Mouse (Mus musculus): ENCODE data around the gene Hcn3. TPM values are rescaled to one million over a fixed set of nuclear protein-coding genes. Genes with fewer than 3 reads are reported as not detected.

Gene Hcn3
- 1 to 10 TPM in 1 of 2 experiments, under 1 TPM in 1; 0.21 to 1.6 TPM for polyA plus RNA-seq (2017; shearing (Covaris generic))

GRCm38 (mm10) chr3:89159616-89160344 is at the start of gene Hcn3:
Hcn3 (minus strand) TSS chr3:89160196.

GRCm38 (mm10) chr3:89202253-89203141 is 42.5 kb upstream of the Hcn3 start, which contains the start of gene Gba:
Gba (plus strand) TSS chr3:89202928.

GRCm38 (mm10) chr3:89183058-89183958 is 23.3 kb upstream of the Hcn3 start, which contains the start of gene Fam189b:
Fam189b (plus strand) TSS chr3:89183143.

DNA sequence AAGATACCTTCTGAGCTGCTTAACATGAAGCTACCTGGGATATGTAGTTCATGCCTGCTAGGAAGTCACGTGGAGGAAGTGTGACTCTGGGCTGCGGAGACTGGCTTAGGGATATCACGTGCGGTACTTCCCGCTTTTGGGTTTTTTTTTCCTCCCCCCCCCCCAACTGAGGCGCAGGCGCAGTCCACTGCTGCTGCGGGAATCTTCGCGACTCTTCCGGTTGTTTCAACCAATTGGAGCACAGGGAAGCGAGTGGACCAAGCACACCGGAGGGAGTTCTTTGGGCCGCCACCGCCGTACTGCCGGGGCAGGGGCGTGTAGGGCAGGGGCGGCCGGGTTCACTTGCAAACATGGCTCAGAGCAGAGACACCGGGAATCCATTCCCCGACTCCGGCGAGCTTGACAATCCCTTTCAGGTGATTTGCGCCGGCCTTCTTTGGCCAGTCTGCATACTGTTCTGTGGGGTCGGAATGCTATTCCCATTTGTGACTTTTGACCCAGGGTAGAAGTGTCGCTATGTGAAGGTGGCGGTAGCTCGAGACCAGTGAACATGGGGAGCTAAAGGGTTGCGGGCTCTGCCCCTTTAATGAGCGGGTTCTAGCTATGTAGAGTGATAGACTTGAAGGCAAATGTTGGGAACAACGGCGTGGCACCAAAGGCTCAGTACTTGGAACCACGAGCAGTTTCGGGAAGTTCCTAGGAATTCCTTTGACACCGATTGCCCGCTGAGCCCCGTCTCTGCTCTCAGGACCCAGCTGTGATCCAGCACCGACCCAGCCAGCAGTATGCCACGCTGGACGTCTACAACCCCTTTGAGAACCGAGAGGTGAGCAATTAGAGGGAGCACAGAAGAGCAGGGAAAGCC is 17.5 kb upstream of the Hcn3 start, which contains the start of gene Scamp3:
Gene Scamp3 (plus strand): TSS at position 232 of the 865 bp plus-strand sequence.

DNA sequence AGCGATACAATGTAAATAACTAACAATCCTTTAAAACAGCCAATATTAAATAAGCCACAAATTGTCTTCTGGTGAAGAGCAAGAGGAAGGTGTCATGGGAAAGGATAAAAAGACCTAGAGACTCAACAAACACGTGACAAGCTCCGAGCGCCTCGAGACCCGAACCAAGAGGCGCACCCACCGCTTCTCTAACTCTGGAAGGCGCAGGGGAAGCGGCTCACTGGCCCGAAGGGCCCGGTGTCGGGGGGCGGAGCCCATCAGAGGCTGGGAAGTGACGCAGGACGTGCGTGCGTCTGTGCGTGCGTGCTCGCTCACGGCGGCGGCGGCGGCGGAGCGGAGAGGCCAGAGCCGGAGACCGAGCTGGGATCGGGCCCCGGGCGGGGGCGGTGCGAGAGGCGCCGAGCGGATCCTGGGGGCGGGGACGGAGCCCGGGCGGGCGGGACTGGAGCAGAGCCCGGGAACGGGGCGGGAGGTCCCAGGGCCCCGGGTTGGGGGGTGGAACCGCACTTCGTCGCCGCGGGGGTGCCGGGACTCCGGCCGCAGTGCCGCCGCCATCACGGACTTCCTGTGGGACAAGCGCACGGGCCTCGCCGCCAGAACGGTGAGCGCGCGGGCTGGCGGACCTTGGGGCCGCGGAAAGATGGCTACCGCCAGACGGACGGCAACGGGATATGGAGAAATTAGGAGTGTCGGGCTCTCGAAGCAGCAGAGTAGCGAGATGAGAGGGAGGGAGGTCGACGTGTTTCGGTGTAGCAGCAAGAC is 4.7 kb upstream of the Hcn3 start, which contains the start of gene Clk2:
Gene Clk2 (plus strand): TSS at position 290 of the 762 bp plus-strand sequence.

GRCm38 (mm10) chr3:89135958-89136357 is 24.0 kb downstream of the Hcn3 start, which contains the start of gene Pklr:
Pklr (plus strand) TSS chr3:89136142.

DNA sequence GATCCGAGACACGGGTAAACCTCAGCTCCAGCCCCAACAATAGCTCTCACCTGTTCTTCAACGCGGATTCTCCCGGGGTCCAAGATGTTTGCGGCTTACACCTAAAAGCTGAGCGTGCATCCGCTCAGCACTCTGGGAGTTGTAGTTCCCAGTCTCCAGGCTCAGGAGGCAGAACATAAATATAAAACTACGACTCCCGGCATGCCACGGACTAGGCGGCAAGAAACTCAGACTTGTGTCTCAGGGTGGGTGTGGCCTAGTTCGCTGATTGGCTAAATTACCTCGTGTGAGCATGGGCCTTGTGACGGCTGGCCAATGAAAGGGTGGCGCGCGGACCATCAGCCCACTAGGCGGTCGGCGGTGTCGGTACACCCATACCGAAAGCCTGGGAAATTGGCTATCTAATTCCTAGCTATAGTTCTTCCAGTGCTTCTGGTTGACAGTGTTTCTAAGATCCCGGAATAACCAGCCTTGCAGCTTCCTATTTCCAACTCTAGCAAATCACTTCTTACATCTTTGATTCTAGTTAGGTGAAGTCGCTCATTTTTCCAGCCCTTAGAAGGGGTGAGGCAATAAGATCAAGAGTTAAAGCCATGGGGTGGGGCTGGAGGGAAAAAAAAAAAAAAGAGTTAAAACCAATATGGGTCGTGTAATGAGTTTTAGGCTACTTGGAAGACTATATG is 58.0 kb downstream of the Hcn3 start, which contains the start of gene Fdps:
Gene Fdps (minus strand): TSS at position 148 of the 683 bp plus-strand sequence.

GRCm38 (mm10) chr3:89100811-89101210 is 59.2 kb downstream of the Hcn3 start, which contains the start of gene Gm43738:
Gm43738 (minus strand) TSS chr3:89101099.

Other genes with a start within 250 kb of the Hcn3 start
- 10 to 100 TPM; 30.8 to 45.9 TPM for gene Msto1, start 246.2 kb downstream of the Hcn3 start, polyA plus RNA-seq (2017; shearing (Covaris generic))
- gene Ash1l, start 209.6 kb downstream of the Hcn3 start, polyA plus RNA-seq (2017; shearing (Covaris generic)) = 10 to 100 TPM; 25.4 to 26.9 TPM
- 100 to 1,000 TPM; 170 to 191 TPM for gene Dap3, start 209.0 kb downstream of the Hcn3 start, polyA plus RNA-seq (2017; shearing (Covaris generic))
- gene Rusc1, start 66.9 kb downstream of the Hcn3 start, polyA plus RNA-seq (2017; shearing (Covaris generic)) = 10 to 100 TPM; 35.1 to 42.7 TPM
- not detected for gene Gm43738, start 59.1 kb downstream of the Hcn3 start, polyA plus RNA-seq (2017; shearing (Covaris generic))
- 10 to 100 TPM; 61.8 to 62.2 TPM for gene Fdps, start 58.2 kb downstream of the Hcn3 start, polyA plus RNA-seq (2017; shearing (Covaris generic))
- gene Pklr, start 24.1 kb downstream of the Hcn3 start, polyA plus RNA-seq (2017; shearing (Covaris generic)) = not detected
- gene Clk2, start 4.6 kb upstream of the Hcn3 start, polyA plus RNA-seq (2017; shearing (Covaris generic)) = 10 to 100 TPM; 88.4 to 94.5 TPM
- gene Scamp3, start 17.3 kb upstream of the Hcn3 start, polyA plus RNA-seq (2017; shearing (Covaris generic)) = 100 to 1,000 TPM; 255 to 261 TPM
- 100 to 1,000 TPM; 134 to 154 TPM for gene Fam189b, start 22.9 kb upstream of the Hcn3 start, polyA plus RNA-seq (2017; shearing (Covaris generic))
- 100 to 1,000 TPM; 105 to 146 TPM for gene Gba, start 42.7 kb upstream of the Hcn3 start, polyA plus RNA-seq (2017; shearing (Covaris generic))
- gene Thbs3, start 55.0 kb upstream of the Hcn3 start, polyA plus RNA-seq (2017; shearing (Covaris generic)) = 1 to 10 TPM in 1 of 2 experiments, under 1 TPM in 1; 0.90 to 4.0 TPM
- gene Mtx1, start 66.9 kb upstream of the Hcn3 start, polyA plus RNA-seq (2017; shearing (Covaris generic)) = 100 to 1,000 TPM in 1 of 2 experiments, 10 to 100 TPM in 1; 89.5 to 127 TPM
- 1 to 10 TPM; 1.0 to 7.1 TPM for gene Muc1, start 68.9 kb upstream of the Hcn3 start, polyA plus RNA-seq (2017; shearing (Covaris generic))
- 100 to 1,000 TPM; 225 to 294 TPM for gene Krtcap2, start 85.8 kb upstream of the Hcn3 start, polyA plus RNA-seq (2017; shearing (Covaris generic))
- 1 to 10 TPM; 1.6 to 4.9 TPM for gene Trim46, start 86.1 kb upstream of the Hcn3 start, polyA plus RNA-seq (2017; shearing (Covaris generic))
- 100 to 1,000 TPM in 1 of 2 experiments, 10 to 100 TPM in 1; 81.3 to 120 TPM for gene Dpm3, start 99.2 kb upstream of the Hcn3 start, polyA plus RNA-seq (2017; shearing (Covaris generic))
- 100 to 1,000 TPM; 210 to 250 TPM for gene Slc50a1, start 110.4 kb upstream of the Hcn3 start, polyA plus RNA-seq (2017; shearing (Covaris generic))
- gene Efna1, start 120.9 kb upstream of the Hcn3 start, polyA plus RNA-seq (2017; shearing (Covaris generic)) = not detected
- under 1 TPM in 1 of 2 experiments, not detected in 1; 0.15 TPM for gene Efna3, start 162.8 kb upstream of the Hcn3 start, polyA plus RNA-seq (2017; shearing (Covaris generic))
- gene Efna4, start 177.8 kb upstream of the Hcn3 start, polyA plus RNA-seq (2017; shearing (Covaris generic)) = 1 to 10 TPM in 1 of 2 experiments, under 1 TPM in 1; 0.79 to 1.4 TPM
- 10 to 100 TPM; 10.1 to 23.0 TPM for gene Adam15, start 189.8 kb upstream of the Hcn3 start, polyA plus RNA-seq (2017; shearing (Covaris generic))
- under 1 TPM; 0.13 to 0.32 TPM for gene Dcst2, start 201.8 kb upstream of the Hcn3 start, polyA plus RNA-seq (2017; shearing (Covaris generic))
- under 1 TPM in 1 of 2 experiments, not detected in 1; 0.47 TPM for gene Dcst1, start 205.1 kb upstream of the Hcn3 start, polyA plus RNA-seq (2017; shearing (Covaris generic))
- 10 to 100 TPM; 34.1 to 67.8 TPM for gene Zbtb7b, start 234.6 kb upstream of the Hcn3 start, polyA plus RNA-seq (2017; shearing (Covaris generic))
- gene Lenep, start 242.6 kb upstream of the Hcn3 start, polyA plus RNA-seq (2017; shearing (Covaris generic)) = under 1 TPM; 0.37 to 0.44 TPM